Mouse (Mus musculus) liver, adult (tissue): ENCODE data around the gene Cpsf4l.

ENCODE experiments used
- GATA4 ChIP-seq: IDR thresholded peaks from 2 replicates; pipeline ENCODE4 v1.6.1; 2014; ENCODE audit warnings: mild to moderate bottlenecking, low read length; ENCODE audit not compliant: insufficient replicate concordance

Gene Cpsf4l

GRCm38 (mm10) chr11:113717767-113718424 lies 8.1 kb upstream of the Cpsf4l start:
- no peak for TF ChIP-seq GATA4

- no peak for TF ChIP-seq GATA4
Measured at GRCm38 (mm10) chr11:113716132-113716531, 6.3 kb upstream of the Cpsf4l start.

- TF ChIP-seq GATA4, result no peak; the same call in 1 of the 2 replicates
Measured at GRCm38 (mm10) chr11:113715078-113715674, 5.4 kb upstream of the Cpsf4l start.

- no peak for TF ChIP-seq GATA4
Measured at GRCm38 (mm10) chr11:113711061-113711460, 1.2 kb upstream of the Cpsf4l start.

GRCm38 (mm10) chr11:113710257-113710777 lies 500 bp upstream of the Cpsf4l start:
- no peak for TF ChIP-seq GATA4

- no peak for TF ChIP-seq GATA4
Measured at GRCm38 (mm10) chr11:113709272-113709671, 545 bp downstream of the Cpsf4l start.

GRCm38 (mm10) chr11:113708629-113709213 lies 1.1 kb downstream of the Cpsf4l start:
- no peak for TF ChIP-seq GATA4

- no peak for TF ChIP-seq GATA4
Measured at GRCm38 (mm10) chr11:113705966-113706652, 3.7 kb downstream of the Cpsf4l start.

GRCm38 (mm10) chr11:113703758-113704157 lies 6.1 kb downstream of the Cpsf4l start:
- TF ChIP-seq GATA4, result no peak

- TF ChIP-seq GATA4, result no peak
Measured at GRCm38 (mm10) chr11:113699643-113700042, 10.2 kb downstream of the Cpsf4l start.

- no peak for TF ChIP-seq GATA4
Measured at GRCm38 (mm10) chr11:113698013-113698545, 11.7 kb downstream of the Cpsf4l start.

- no peak for TF ChIP-seq GATA4
Measured at GRCm38 (mm10) chr11:113697571-113697970, 12.2 kb downstream of the Cpsf4l start.

- TF ChIP-seq GATA4, result no peak
Measured at GRCm38 (mm10) chr11:113691851-113692250, 18.0 kb downstream of the Cpsf4l start.

GRCm38 (mm10) chr11:113691318-113691717 lies 18.5 kb downstream of the Cpsf4l start:
- no peak for TF ChIP-seq GATA4

GRCm38 (mm10) chr11:113690506-113690905 lies 19.3 kb downstream of the Cpsf4l start:
- no peak for TF ChIP-seq GATA4
